Mouse (Mus musculus): ENCODE data around the gene Arhgap17. TPM values are rescaled to one million over a fixed set of nuclear protein-coding genes. Genes with fewer than 3 reads are reported as not detected.

Arhgap17 gene
- polyA plus RNA-seq, 1 experiment from 2014 or later = 26.6 TPM

- 91% methylated on average over 4 of the region's 4 CpGs for WGBS
- H3K27me3 ChIP-seq (ENCODE audit: control insufficient read depth, insufficient read depth, low read length) = no peaks in the 10 kb centered on the region
- no peak overlapping the region for H3K9ac ChIP-seq (replicated peaks; ENCODE audit: low read depth, low read length)
- H3K27ac ChIP-seq (ENCODE audit: low read length) = no peak overlapping the region
- peaks cover 15% of the 10 kb centered on the region; the same call in 1 of the 2 replicates for H3K36me3 ChIP-seq (ENCODE audit: control insufficient read depth, insufficient read depth, low read length)
- H3K4me1 ChIP-seq (ENCODE audit: control insufficient read depth, insufficient read depth, low read length) = no peaks in the 10 kb centered on the region
- H3K4me3 ChIP-seq (ENCODE audit: low read depth, low read length) = no peak overlapping the region
- H3K9me3 ChIP-seq (ENCODE audit: control insufficient read depth, low read depth, low read length) = no peaks in the 10 kb centered on the region
- ATAC-seq (ENCODE audit: insufficient number of reproducible peaks, insufficient read depth, low FRiP score, low read depth) = no peak
- H3K4me2 ChIP-seq (replicated peaks; ENCODE audit: low read depth, low read length) = no peak overlapping the region
Observed at GRCm38 (mm10) chr7:123279797-123280196, 89.9 kb downstream of the Arhgap17 start.

GRCm38 (mm10) chr7:123276568-123276967 lies 93.1 kb downstream of the Arhgap17 start:
- no peak for ATAC-seq (ENCODE audit: insufficient number of reproducible peaks, insufficient read depth, low FRiP score, low read depth)
- 87% methylated on average over 4 of the region's 4 CpGs for WGBS
- Histone ChIP-seq H3K27ac (ENCODE audit: low read length) (no peak overlapping the region), H3K9ac (replicated peaks; ENCODE audit: low read depth, low read length) (no peak overlapping the region), H3K4me2 (replicated peaks; ENCODE audit: low read depth, low read length) (no peak overlapping the region), H3K36me3 (ENCODE audit: control insufficient read depth, insufficient read depth, low read length) (peaks cover 15% of the 10 kb centered on the region; the same call in 1 of the 2 replicates), H3K9me3 (ENCODE audit: control insufficient read depth, low read depth, low read length) (no peaks in the 10 kb centered on the region), H3K4me1 (ENCODE audit: control insufficient read depth, insufficient read depth, low read length) (no peaks in the 10 kb centered on the region), H3K27me3 (ENCODE audit: control insufficient read depth, insufficient read depth, low read length) (no peaks in the 10 kb centered on the region), H3K4me3 (ENCODE audit: low read depth, low read length) (no peak overlapping the region)

GRCm38 (mm10) chr7:123273056-123273455 lies 96.7 kb downstream of the Arhgap17 start:
- Histone ChIP-seq H3K27me3 (ENCODE audit: control insufficient read depth, insufficient read depth, low read length) (no peaks in the 10 kb centered on the region), H3K4me2 (replicated peaks; ENCODE audit: low read depth, low read length) (no peak overlapping the region), H3K9me3 (ENCODE audit: control insufficient read depth, low read depth, low read length) (no peaks in the 10 kb centered on the region), H3K4me3 (ENCODE audit: low read depth, low read length) (no peak overlapping the region), H3K27ac (ENCODE audit: low read length) (no peak overlapping the region), H3K4me1 (ENCODE audit: control insufficient read depth, insufficient read depth, low read length) (no peaks in the 10 kb centered on the region), H3K36me3 (ENCODE audit: control insufficient read depth, insufficient read depth, low read length) (no peaks in the 10 kb centered on the region), H3K9ac (replicated peaks; ENCODE audit: low read depth, low read length) (no peak overlapping the region)
- WGBS = 66% methylated on average over 11 of the region's 11 CpGs
- no peak for ATAC-seq (ENCODE audit: insufficient number of reproducible peaks, insufficient read depth, low FRiP score, low read depth)

- no peak for ATAC-seq (ENCODE audit: insufficient number of reproducible peaks, insufficient read depth, low FRiP score, low read depth)
- Histone ChIP-seq H3K9me3 (ENCODE audit: control insufficient read depth, low read depth, low read length) (no peaks in the 10 kb centered on the region), H3K4me2 (replicated peaks; ENCODE audit: low read depth, low read length) (no peak overlapping the region), H3K4me1 (ENCODE audit: control insufficient read depth, insufficient read depth, low read length) (no peaks in the 10 kb centered on the region), H3K9ac (replicated peaks; ENCODE audit: low read depth, low read length) (no peak overlapping the region), H3K4me3 (ENCODE audit: low read depth, low read length) (no peak overlapping the region), H3K27me3 (ENCODE audit: control insufficient read depth, insufficient read depth, low read length) (no peaks in the 10 kb centered on the region), H3K36me3 (ENCODE audit: control insufficient read depth, insufficient read depth, low read length) (no peaks in the 10 kb centered on the region), H3K27ac (ENCODE audit: low read length) (no peak overlapping the region)
- 78% methylated on average over 8 of the region's 8 CpGs for WGBS
Observed at GRCm38 (mm10) chr7:123258103-123258502, 111.6 kb downstream of the Arhgap17 start.

- WGBS = 85% methylated on average over 14 of the region's 14 CpGs
- Histone ChIP-seq H3K36me3 (ENCODE audit: control insufficient read depth, insufficient read depth, low read length) (no peaks in the 10 kb centered on the region), H3K27ac (ENCODE audit: low read length) (no peak overlapping the region), H3K4me2 (replicated peaks; ENCODE audit: low read depth, low read length) (no peak overlapping the region), H3K4me3 (ENCODE audit: low read depth, low read length) (no peak overlapping the region), H3K9ac (replicated peaks; ENCODE audit: low read depth, low read length) (no peak overlapping the region), H3K27me3 (ENCODE audit: control insufficient read depth, insufficient read depth, low read length) (no peaks in the 10 kb centered on the region), H3K4me1 (ENCODE audit: control insufficient read depth, insufficient read depth, low read length) (no peaks in the 10 kb centered on the region), H3K9me3 (ENCODE audit: control insufficient read depth, low read depth, low read length) (no peaks in the 10 kb centered on the region)
- no peak for ATAC-seq (ENCODE audit: insufficient number of reproducible peaks, insufficient read depth, low FRiP score, low read depth)
Observed at GRCm38 (mm10) chr7:123254196-123254970, 115.3 kb downstream of the Arhgap17 start.

GRCm38 (mm10) chr7:123253396-123253795 lies 116.3 kb downstream of the Arhgap17 start:
- Histone ChIP-seq H3K27ac (ENCODE audit: low read length) (no peak overlapping the region), H3K36me3 (ENCODE audit: control insufficient read depth, insufficient read depth, low read length) (no peaks in the 10 kb centered on the region), H3K27me3 (ENCODE audit: control insufficient read depth, insufficient read depth, low read length) (no peaks in the 10 kb centered on the region), H3K9me3 (ENCODE audit: control insufficient read depth, low read depth, low read length) (no peaks in the 10 kb centered on the region), H3K4me2 (replicated peaks; ENCODE audit: low read depth, low read length) (no peak overlapping the region), H3K4me3 (ENCODE audit: low read depth, low read length) (no peak overlapping the region), H3K9ac (replicated peaks; ENCODE audit: low read depth, low read length) (no peak overlapping the region), H3K4me1 (ENCODE audit: control insufficient read depth, insufficient read depth, low read length) (no peaks in the 10 kb centered on the region)
- no peak for ATAC-seq (ENCODE audit: insufficient number of reproducible peaks, insufficient read depth, low FRiP score, low read depth)
- WGBS = 76% methylated on average over 7 of the region's 7 CpGs

- Histone ChIP-seq H3K4me2 (replicated peaks; ENCODE audit: low read depth, low read length) (no peak overlapping the region), H3K27me3 (ENCODE audit: control insufficient read depth, insufficient read depth, low read length) (no peaks in the 10 kb centered on the region), H3K4me3 (ENCODE audit: low read depth, low read length) (no peak overlapping the region), H3K9ac (replicated peaks; ENCODE audit: low read depth, low read length) (no peak overlapping the region), H3K4me1 (ENCODE audit: control insufficient read depth, insufficient read depth, low read length) (no peaks in the 10 kb centered on the region), H3K27ac (ENCODE audit: low read length) (no peak overlapping the region), H3K9me3 (ENCODE audit: control insufficient read depth, low read depth, low read length) (no peaks in the 10 kb centered on the region), H3K36me3 (ENCODE audit: control insufficient read depth, insufficient read depth, low read length) (no peaks in the 10 kb centered on the region)
- no peak for ATAC-seq (ENCODE audit: insufficient number of reproducible peaks, insufficient read depth, low FRiP score, low read depth)
- WGBS = 60% methylated on average over 6 of the region's 6 CpGs
Observed at GRCm38 (mm10) chr7:123251343-123251742, 118.4 kb downstream of the Arhgap17 start.

GRCm38 (mm10) chr7:123248166-123248565 lies 121.5 kb downstream of the Arhgap17 start:
- H3K4me3 ChIP-seq (ENCODE audit: low read depth, low read length) = no peak overlapping the region
- WGBS = 33% methylated on average over 2 of the region's 2 CpGs
- no peak overlapping the region for H3K4me2 ChIP-seq (replicated peaks; ENCODE audit: low read depth, low read length)
- no peak overlapping the region for H3K27ac ChIP-seq (ENCODE audit: low read length)
- H3K4me1 ChIP-seq (ENCODE audit: control insufficient read depth, insufficient read depth, low read length) = no peaks in the 10 kb centered on the region
- no peaks in the 10 kb centered on the region for H3K9me3 ChIP-seq (ENCODE audit: control insufficient read depth, low read depth, low read length)
- ATAC-seq (ENCODE audit: insufficient number of reproducible peaks, insufficient read depth, low FRiP score, low read depth) = no peak
- H3K36me3 ChIP-seq (ENCODE audit: control insufficient read depth, insufficient read depth, low read length) = no peaks in the 10 kb centered on the region
- no peaks in the 10 kb centered on the region for H3K27me3 ChIP-seq (ENCODE audit: control insufficient read depth, insufficient read depth, low read length)
- H3K9ac ChIP-seq (replicated peaks; ENCODE audit: low read depth, low read length) = no peak overlapping the region
